Mouse (Mus musculus) cerebellum, adult 2 months (tissue): ENCODE data around the gene Duxbl2. TPM values are rescaled to one million over a fixed set of nuclear protein-coding genes. Genes with fewer than 3 reads are reported as not detected.
"Not testable (repeated sequence)": the region's sequence is repeated elsewhere in the genome, so short reads cannot be mapped to it uniquely, and the experiment has no call there.

Experiments
- DNase-seq, 2 experiments: peaks; one replicate each; pipeline ENCODE4 v3.0.0; 2021
- H3K27ac ChIP-seq: fragments of 200-500 bp; 2 replicates; pipeline ENCODE4 v1.5.1; 2012; ENCODE audit warnings: low read length, control low read depth, inconsistent platforms; ENCODE audit not compliant: insufficient read depth
- H3K27me3 ChIP-seq: fragments of 200-500 bp; 2 replicates; pipeline ENCODE4 v1.6.1; 2012; ENCODE audit warnings: inconsistent platforms, mild to moderate bottlenecking, low read length, moderate library complexity; ENCODE audit not compliant: control insufficient read depth, insufficient read depth
- H3K4me1 ChIP-seq: fragments of 200-500 bp; 2 replicates; pipeline ENCODE4 v1.6.1; 2011; ENCODE audit warnings: low read length; ENCODE audit not compliant: control insufficient read depth, insufficient read depth
- H3K4me3 ChIP-seq: fragments of 200-500 bp; replicated peaks from 2 replicates; pipeline ENCODE3; 2011; ENCODE audit warnings: mild to moderate bottlenecking, low read depth, low read length, control low read depth; ENCODE audit not compliant: insufficient read depth
- WGBS: fragments of 180-500 bp; shearing (Covaris S2); methylation state at CpG from one replicate; pipeline ENCODE4 v1.1.7; 2018; 5-methylcytosine and 5-hydroxymethylcytosine counted together
- polyA plus RNA-seq: library from polyadenylated mRNA; depleted of rRNA; stranded (reverse); fragments of >200 nt; gene quantifications from 2 replicates; pipeline ENCODE4 v1.2.3, GENCODE M21; 2012; rRNA removed

The Duxbl2 gene
- polyA plus RNA-seq = not detected in 2 replicates

- not testable (repeated sequence) for H3K27ac ChIP-seq, DNase-seq, H3K4me3 ChIP-seq, H3K4me1 ChIP-seq, H3K27me3 ChIP-seq
- WGBS = no CpG with 5 or more reads among the region's 7 CpGs
Measured at GRCm38 (mm10) chr14:26118150-26118549, at the start of gene Duxbl2. Duxbl2 (plus strand) TSS chr14:26118349.

- H3K27me3 ChIP-seq, H3K27ac ChIP-seq, DNase-seq, H3K4me3 ChIP-seq, H3K4me1 ChIP-seq: not testable (repeated sequence)
- WGBS = no CpG with 5 or more reads among the region's 5 CpGs
Measured at GRCm38 (mm10) chr14:26076620-26077390, 41.3 kb upstream of the Duxbl2 start.

DNA sequence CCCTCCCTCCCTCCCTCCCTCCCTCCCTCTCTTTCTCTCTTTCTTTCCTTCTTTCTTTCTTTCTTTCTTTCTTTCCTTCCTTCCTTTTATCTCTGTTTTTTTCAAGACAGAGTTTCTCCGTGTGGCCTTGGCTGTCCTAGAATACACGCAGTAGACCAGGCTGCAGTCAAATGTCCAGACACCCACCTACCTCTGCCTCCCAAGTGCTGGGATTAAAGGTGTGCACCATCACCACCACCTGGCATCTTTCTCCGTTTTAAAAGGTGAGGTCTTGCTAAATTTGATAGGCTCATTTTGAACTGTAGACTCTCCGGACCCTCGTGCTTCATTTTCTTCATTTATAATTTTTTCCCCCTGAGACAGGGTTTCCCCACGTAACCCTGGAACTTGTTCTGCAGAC lies 36.9 kb upstream of the Duxbl2 start, which contains the start of gene Cphx2:
Cphx2 (plus strand) TSS at position 301 of the 400 bp plus-strand sequence.
- not testable (repeated sequence) for H3K4me3 ChIP-seq, H3K4me1 ChIP-seq, DNase-seq, H3K27ac ChIP-seq, H3K27me3 ChIP-seq
- WGBS = no CpG with 5 or more reads among the region's 6 CpGs

DNA sequence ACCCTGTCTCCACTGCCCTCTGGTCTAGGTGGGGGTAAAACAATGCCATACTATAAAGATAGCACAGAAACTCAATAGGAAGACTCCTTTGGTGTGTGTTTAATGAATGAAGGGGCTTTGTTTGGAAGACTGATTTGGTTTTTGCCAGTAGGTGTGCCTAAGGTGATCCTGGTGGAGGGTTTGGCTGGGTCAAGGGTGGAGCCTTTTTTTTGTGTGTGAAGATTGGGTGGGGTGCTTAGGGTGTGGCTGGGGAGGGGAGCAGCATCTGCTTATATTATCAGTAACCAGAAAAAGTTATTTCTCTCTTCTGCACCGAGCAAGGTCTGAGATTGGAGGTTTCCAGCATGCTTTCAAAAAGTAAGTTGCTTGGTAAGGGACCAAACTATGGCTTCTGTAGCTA lies 36.2 kb upstream of the Duxbl2 start, which contains the start of gene Cphx3:
Cphx3 (plus strand) TSS at position 301 of the 400 bp plus-strand sequence.
- no CpG with 5 or more reads among the region's 1 CpGs for WGBS
- DNase-seq, H3K4me3 ChIP-seq: not testable (repeated sequence)

DNA sequence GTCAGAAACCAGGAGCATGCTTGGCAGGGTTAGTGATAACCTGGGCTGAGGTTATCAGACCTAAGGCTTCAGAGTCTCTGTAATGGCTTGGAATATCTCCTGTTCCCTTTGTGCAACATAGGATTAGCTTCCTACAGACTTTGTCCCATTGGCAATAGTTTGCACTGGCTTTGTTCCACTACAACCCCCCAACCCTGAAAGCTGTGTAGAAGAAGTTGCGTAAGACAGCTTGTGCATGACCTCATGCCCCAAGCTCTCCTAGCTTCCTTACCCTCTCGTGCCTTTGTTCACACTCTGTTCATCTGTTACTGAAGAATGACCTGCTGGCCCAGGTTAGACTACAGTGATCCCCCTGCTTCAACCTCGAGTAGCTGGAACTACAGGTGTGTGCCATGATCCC lies 20.5 kb upstream of the Duxbl2 start:
- not testable (repeated sequence) for H3K27me3 ChIP-seq, H3K4me3 ChIP-seq, DNase-seq, H3K27ac ChIP-seq, H3K4me1 ChIP-seq
- no CpG with 5 or more reads among the region's 3 CpGs for WGBS

More for the DNA sequence above, 36.2 kb upstream of the Duxbl2 start, which contains the start of gene Cphx3:
- not testable (repeated sequence) for H3K27ac ChIP-seq, H3K4me1 ChIP-seq, H3K27me3 ChIP-seq

GRCm38 (mm10) chr14:26118550-26119000 lies 426 bp downstream of the Duxbl2 start:
- not testable (repeated sequence) for DNase-seq, H3K4me3 ChIP-seq, H3K4me1 ChIP-seq, H3K27me3 ChIP-seq, H3K27ac ChIP-seq
- no CpG with 5 or more reads among the region's 18 CpGs for WGBS

GRCm38 (mm10) chr14:26119095-26119494 lies 946 bp downstream of the Duxbl2 start:
- not testable (repeated sequence) for H3K4me3 ChIP-seq, H3K4me1 ChIP-seq
- WGBS = no CpG with 5 or more reads among the region's 7 CpGs

DNA sequence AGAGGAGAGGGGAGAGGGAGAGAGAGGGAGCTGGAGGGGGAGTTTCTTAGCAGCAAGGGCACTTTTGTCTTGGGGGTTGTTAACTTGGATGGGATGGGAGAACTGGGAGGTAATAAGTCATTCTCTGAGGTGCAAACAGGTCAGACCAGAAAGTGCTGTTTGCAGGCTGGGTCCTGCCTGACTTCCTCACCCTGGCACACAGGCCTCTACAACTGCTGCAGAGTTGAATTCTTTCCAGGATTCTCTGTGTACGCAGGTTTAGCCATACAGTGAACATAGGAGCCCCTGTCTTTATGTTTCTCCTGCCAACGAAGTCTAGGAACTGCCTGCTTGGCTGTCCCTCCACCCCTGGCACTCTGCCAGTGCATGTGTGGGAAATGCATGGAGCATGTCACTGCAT lies 28.9 kb downstream of the Duxbl2 start:
- not testable (repeated sequence) for H3K4me1 ChIP-seq, DNase-seq
- no CpG with 5 or more reads among the region's 2 CpGs for WGBS

More at GRCm38 (mm10) chr14:26119095-26119494, 946 bp downstream of the Duxbl2 start:
- not testable (repeated sequence) for H3K27ac ChIP-seq, DNase-seq, H3K27me3 ChIP-seq

GRCm38 (mm10) chr14:26156032-26156431 lies 37.9 kb downstream of the Duxbl2 start:
- DNase-seq, H3K27ac ChIP-seq, H3K27me3 ChIP-seq, H3K4me3 ChIP-seq, H3K4me1 ChIP-seq: not testable (repeated sequence)
- no CpG with 5 or more reads among the region's 7 CpGs for WGBS

More for the DNA sequence above, 28.9 kb downstream of the Duxbl2 start:
- H3K27ac ChIP-seq, H3K27me3 ChIP-seq, H3K4me3 ChIP-seq: not testable (repeated sequence)

- DNase-seq, H3K4me3 ChIP-seq, H3K27me3 ChIP-seq, H3K4me1 ChIP-seq, H3K27ac ChIP-seq: not testable (repeated sequence)
- WGBS = no CpG with 5 or more reads among the region's 9 CpGs
Measured at GRCm38 (mm10) chr14:26161156-26161555, 43.0 kb downstream of the Duxbl2 start.

GRCm38 (mm10) chr14:26162423-26162822 lies 44.3 kb downstream of the Duxbl2 start:
- not testable (repeated sequence) for H3K4me3 ChIP-seq, H3K27me3 ChIP-seq, H3K27ac ChIP-seq, H3K4me1 ChIP-seq, DNase-seq
- WGBS = no CpG with 5 or more reads among the region's 5 CpGs

GRCm38 (mm10) chr14:26165266-26165665 lies 47.1 kb downstream of the Duxbl2 start:
- not testable (repeated sequence) for H3K27ac ChIP-seq, H3K27me3 ChIP-seq, H3K4me3 ChIP-seq, DNase-seq, H3K4me1 ChIP-seq
- no CpG with 5 or more reads among the region's 12 CpGs for WGBS

- not testable (repeated sequence) for H3K4me1 ChIP-seq, DNase-seq, H3K27me3 ChIP-seq, H3K4me3 ChIP-seq, H3K27ac ChIP-seq
- WGBS = no CpG with 5 or more reads among the region's 3 CpGs
Measured at GRCm38 (mm10) chr14:26173955-26174354, 55.8 kb downstream of the Duxbl2 start.
